Comparison of ENCODE assay signal across 12 mouse cellular contexts in the genomic region with DNA sequence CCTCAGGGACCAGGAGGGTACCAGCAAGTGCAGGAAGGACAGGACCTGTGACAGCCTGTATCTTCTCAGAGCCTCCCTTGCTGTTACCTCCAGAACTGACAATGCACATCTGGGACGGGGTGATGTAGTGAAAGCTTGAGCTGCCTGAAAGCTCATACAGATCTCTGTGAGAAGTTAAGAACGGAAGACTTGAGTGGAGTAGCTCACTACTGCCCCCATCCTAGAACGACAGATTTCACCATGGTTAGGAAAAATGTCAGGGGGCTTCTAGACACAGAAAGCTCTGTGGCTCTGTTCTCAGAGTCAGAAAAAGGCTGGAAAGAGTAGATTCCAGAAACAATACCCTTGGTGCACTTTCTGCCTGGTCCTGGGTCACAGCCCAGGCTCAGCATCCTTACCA.
DNase-seq lines count a peak whose midpoint lies in the region; ATAC-seq and TF ChIP-seq lines count a peak whose summit lies in the region.
"Had no signal": no experiment of that assay in that cellular context is flagged by ENCODE, and none has a peak within 500 bp of the region (broad histone marks: within the 10 kb centered on the region; RNA-seq: fewer than 3 reads in every experiment).

No protein-coding gene starts in this region.

- H3K9me3 ChIP-seq in embryonic facial prominence, embryonic 13.5 days: no peaks in the 10 kb centered on the region
- H3K9me3 ChIP-seq in embryonic facial prominence, embryonic 10.5 days: no peaks in the 10 kb centered on the region
- no peaks in the 10 kb centered on the region for H3K9me3 ChIP-seq in E14TG2a.4 (ENCODE audit: low read length)
- H3K9me3 ChIP-seq: embryonic facial prominence, embryonic 15.5 days had no signal

- no peak overlapping the region for H3K4me2 ChIP-seq in embryonic facial prominence, embryonic 13.5 days
- H3K4me2 ChIP-seq: embryonic facial prominence, embryonic 15.5 days had no signal

- 14% methylated on average over 3 of the region's 3 CpGs for WGBS in embryonic facial prominence, embryonic 13.5 days
- 10% methylated on average over 3 of the region's 3 CpGs for WGBS in embryonic facial prominence, embryonic 10.5 days

- H3K4me3 ChIP-seq in embryonic facial prominence, embryonic 13.5 days: no peak overlapping the region
- H3K4me3 ChIP-seq in embryonic facial prominence, embryonic 10.5 days: no peak overlapping the region
- H3K4me3 ChIP-seq in layer of hippocampus, adult 2 months: no peak overlapping the region
- no peak overlapping the region for H3K4me3 ChIP-seq in E14TG2a.4 (replicated peaks; ENCODE audit: low read length)
- no peak overlapping the region for H3K4me3 ChIP-seq in cortical plate, adult 2 months (ENCODE audit: insufficient read depth, low read length)
- H3K4me3 ChIP-seq: embryonic facial prominence, embryonic 15.5 days had no signal

- peaks cover under 1% of the 10 kb centered on the region; the same call in 1 of the 2 replicates for H3K4me1 ChIP-seq in embryonic facial prominence, embryonic 13.5 days
- peaks cover 3% of the 10 kb centered on the region for H3K4me1 ChIP-seq in embryonic facial prominence, embryonic 10.5 days
- H3K4me1 ChIP-seq in E14TG2a.4 (replicated peaks; ENCODE audit: low read depth, low read length): peaks cover 55% of the 10 kb centered on the region
- H3K4me1 ChIP-seq in cortical plate, adult 2 months (ENCODE audit: control insufficient read depth, insufficient read depth, low read length): peaks cover 12% of the 10 kb centered on the region; the same call in 1 of the 2 replicates

- no peak overlapping the region for H3K9ac ChIP-seq in embryonic facial prominence, embryonic 13.5 days
- H3K9ac ChIP-seq: embryonic facial prominence, embryonic 15.5 days had no signal

- no peaks in the 10 kb centered on the region for H3K36me3 ChIP-seq in embryonic facial prominence, embryonic 13.5 days
- no peaks in the 10 kb centered on the region for H3K36me3 ChIP-seq in embryonic facial prominence, embryonic 10.5 days (replicated peaks)
- no peaks in the 10 kb centered on the region for H3K36me3 ChIP-seq in E14TG2a.4 (ENCODE audit: insufficient read depth, low read length)
- H3K36me3 ChIP-seq: embryonic facial prominence, embryonic 15.5 days had no signal

- DNase-seq in embryonic facial prominence, embryonic 10.5 days (ENCODE audit: low spot score): no peak
- no peak for DNase-seq in layer of hippocampus, adult 2 months (ENCODE audit: low spot score in 2 of 2)
- DNase-seq in layer of hippocampus, adult 18-20 months (ENCODE audit: low spot score in 2 of 2): no peak
- no peak for DNase-seq in kidney, adult 8-10 months
- DNase-seq: adrenal gland, adult 8-10 months; kidney, postnatal 4 days; right cerebral cortex, postnatal 25 days had no signal

- no peak for TF ChIP-seq POLR2A in cortical plate, adult 2 months (IDR thresholded peaks at IDR 0.05; ENCODE audit: extremely low read depth, insufficient read depth, low read length)

- peak; percentile 40; the same call in 1 of the 2 replicates for ATAC-seq in embryonic facial prominence, embryonic 13.5 days (ENCODE audit: insufficient number of reproducible peaks, insufficient read depth, low FRiP score, low TSS enrichment, low read depth)
- ATAC-seq in megakaryocyte, adult 5-6 weeks (ENCODE audit: poor library complexity, severe bottlenecking): no peak

- peak; percentile 76 for TF ChIP-seq CTCF in layer of hippocampus, adult 2 months (conservative IDR thresholded peaks at IDR 0.05)
- peak; percentile 30 for TF ChIP-seq CTCF in E14TG2a.4 (conservative IDR thresholded peaks at IDR 0.05; ENCODE audit: low read length)
- peak; percentile 37; the same call in 1 of the 2 replicates for TF ChIP-seq CTCF in cortical plate, adult 2 months (IDR thresholded peaks at IDR 0.05; ENCODE audit: extremely low read depth, insufficient read depth, low read length)

- H3K27me3 ChIP-seq in embryonic facial prominence, embryonic 13.5 days: peaks cover 80% of the 10 kb centered on the region
- peaks cover 82% of the 10 kb centered on the region for H3K27me3 ChIP-seq in embryonic facial prominence, embryonic 10.5 days (replicated peaks; ENCODE audit: low read depth, poor library complexity, severe bottlenecking)
- H3K27me3 ChIP-seq in E14TG2a.4 (ENCODE audit: insufficient read depth, low read length): peaks cover 63% of the 10 kb centered on the region

- no peak overlapping the region for H3K27ac ChIP-seq in embryonic facial prominence, embryonic 13.5 days
- no peak overlapping the region for H3K27ac ChIP-seq in embryonic facial prominence, embryonic 10.5 days (replicated peaks)
- peak overlapping the region; percentile 87 for H3K27ac ChIP-seq in layer of hippocampus, adult 2 months
- H3K27ac ChIP-seq in cortical plate, adult 2 months (ENCODE audit: insufficient read depth, low read length): no peak overlapping the region
- H3K27ac ChIP-seq: embryonic facial prominence, embryonic 15.5 days had no signal
